Mouse (Mus musculus): Measurements from ENCODE around the gene Blvrb. TPM values are rescaled to one million over a fixed set of nuclear protein-coding genes. Genes with fewer than 3 reads are reported as not detected.

Blvrb gene
- polyA plus RNA-seq, 1 experiment from 2014 or later = 58.8 TPM

DNA sequence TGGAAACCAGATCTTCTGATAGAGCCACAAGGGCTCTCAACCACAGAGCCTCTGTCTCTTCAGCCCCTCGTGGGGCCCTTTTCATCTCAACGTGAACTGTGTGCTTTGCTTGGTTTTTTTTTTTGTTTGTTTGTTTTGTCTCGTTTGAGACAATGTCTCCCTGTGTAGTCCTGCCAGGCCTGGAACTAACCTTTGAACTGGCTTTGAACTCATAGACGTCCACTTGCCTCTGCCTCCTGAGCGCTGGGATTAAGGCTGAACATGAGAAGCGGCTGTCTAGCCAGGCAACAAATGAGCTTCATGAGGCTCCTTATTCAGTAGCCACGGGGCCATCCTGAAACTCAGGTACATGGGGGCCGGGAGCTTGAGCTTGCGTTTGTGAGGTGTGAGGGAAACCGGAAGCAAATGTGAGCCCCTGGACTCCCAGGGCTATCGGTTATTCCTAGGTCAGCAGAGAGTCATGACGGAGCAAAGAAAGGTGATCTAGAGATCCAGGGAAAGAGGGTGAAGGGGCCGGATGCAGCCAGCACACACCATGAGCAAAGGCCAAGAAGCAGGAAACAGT, 4.5 kb downstream of the Blvrb start:
- Histone ChIP-seq H3K4me3 (no peak overlapping the region), H3K4me1 (peaks cover 8% of the 10 kb centered on the region), H3K9me3 (no peaks in the 10 kb centered on the region), H3K27me3 (no peaks in the 10 kb centered on the region), H3K4me2 (no peak overlapping the region), H3K27ac (no peak overlapping the region), H3K36me3 (no peaks in the 10 kb centered on the region), H3K9ac (no peak overlapping the region)
- no peak for ATAC-seq (ENCODE audit: borderline replicate concordance, extremely low read depth, low FRiP score, low TSS enrichment)
- WGBS = 49% methylated on average over 13 of the region's 13 CpGs

DNA sequence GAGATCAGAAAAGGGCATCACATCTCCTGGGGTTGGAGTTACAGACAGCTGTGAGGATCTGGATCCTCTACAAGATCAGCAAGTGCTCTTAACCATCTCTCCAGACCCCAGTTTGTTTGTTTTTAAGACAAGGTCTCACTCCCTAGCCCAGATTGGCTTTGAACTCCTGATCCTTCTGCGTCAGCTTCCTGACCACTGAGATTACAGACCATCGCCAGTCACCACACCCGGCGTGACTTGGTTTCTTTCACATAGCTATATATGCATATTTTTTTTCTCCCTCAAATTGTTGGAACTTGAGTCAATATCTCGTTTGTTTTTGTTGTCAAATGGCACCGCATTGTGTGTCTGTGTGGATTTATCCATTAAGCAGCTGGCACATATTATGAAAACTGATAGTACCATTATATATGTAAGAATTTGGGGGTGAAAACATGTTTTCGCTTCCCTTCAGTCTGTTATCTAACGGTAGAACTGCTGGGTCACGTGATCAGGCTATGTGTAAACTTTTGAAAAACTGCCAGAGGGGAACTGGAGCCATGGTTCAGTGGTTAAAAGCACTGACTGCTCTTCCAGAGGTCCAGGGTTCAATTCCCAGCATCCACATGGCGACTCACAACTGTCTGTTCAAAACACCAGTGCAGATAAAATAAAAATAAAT, 6.8 kb downstream of the Blvrb start:
- WGBS = 50% methylated on average over 10 of the region's 10 CpGs
- no peaks in the 10 kb centered on the region for H3K4me1 ChIP-seq
- no peaks in the 10 kb centered on the region for H3K27me3 ChIP-seq
- H3K9ac ChIP-seq = no peak overlapping the region
- H3K9me3 ChIP-seq = no peaks in the 10 kb centered on the region
- ATAC-seq (ENCODE audit: borderline replicate concordance, extremely low read depth, low FRiP score, low TSS enrichment) = no peak
- H3K4me3 ChIP-seq = no peak overlapping the region
- H3K27ac ChIP-seq = no peak overlapping the region
- no peak overlapping the region for H3K4me2 ChIP-seq
- no peaks in the 10 kb centered on the region for H3K36me3 ChIP-seq

DNA sequence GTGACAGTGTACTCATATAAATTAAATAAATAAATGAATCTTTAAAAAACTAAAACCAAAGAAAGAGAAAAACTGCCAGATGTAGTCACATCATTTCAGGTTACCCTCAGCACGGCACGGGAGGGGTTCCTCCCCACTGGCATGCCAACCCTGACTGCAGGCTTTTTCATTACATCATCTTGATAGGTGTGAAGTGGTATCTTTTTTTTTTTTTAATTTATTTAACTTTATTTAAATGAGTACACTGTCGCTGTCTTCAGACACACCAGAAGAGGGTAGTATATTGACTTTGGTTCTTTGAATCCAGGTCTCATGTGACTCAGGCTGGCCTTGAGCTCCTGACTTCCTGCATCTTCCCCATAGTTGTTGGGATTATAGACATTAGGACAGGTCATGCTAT, 7.5 kb downstream of the Blvrb start:
- H3K27me3 ChIP-seq = no peaks in the 10 kb centered on the region
- H3K36me3 ChIP-seq = no peaks in the 10 kb centered on the region
- no peak overlapping the region for H3K27ac ChIP-seq
- no peaks in the 10 kb centered on the region for H3K9me3 ChIP-seq
- no peak for ATAC-seq (ENCODE audit: borderline replicate concordance, extremely low read depth, low FRiP score, low TSS enrichment)
- no peaks in the 10 kb centered on the region for H3K4me1 ChIP-seq
- H3K4me3 ChIP-seq = no peak overlapping the region
- no peak overlapping the region for H3K4me2 ChIP-seq
- 83% methylated on average over 3 of the region's 3 CpGs for WGBS
- no peak overlapping the region for H3K9ac ChIP-seq

DNA sequence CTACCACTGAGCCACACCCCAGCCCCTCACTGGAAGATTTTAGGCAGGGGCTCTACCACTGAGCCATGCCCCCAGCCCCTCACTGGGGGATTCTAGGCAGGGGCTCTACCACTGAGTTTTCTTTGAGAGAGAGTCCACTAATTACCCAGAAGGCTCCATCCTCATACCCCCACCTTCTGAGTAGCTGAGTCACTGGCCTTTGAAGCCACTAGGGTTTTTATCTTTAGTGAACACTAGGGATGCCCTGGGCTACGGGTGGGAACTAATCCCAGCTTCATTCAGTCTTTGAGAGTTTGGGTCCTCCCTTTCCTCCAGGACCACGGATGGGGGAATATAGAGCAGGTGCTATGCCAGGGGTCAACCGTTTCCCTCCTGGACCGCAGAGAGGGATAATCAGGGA, 10.8 kb downstream of the Blvrb start:
- H3K36me3 ChIP-seq = no peaks in the 10 kb centered on the region
- ATAC-seq (ENCODE audit: borderline replicate concordance, extremely low read depth, low FRiP score, low TSS enrichment) = no peak

DNA sequence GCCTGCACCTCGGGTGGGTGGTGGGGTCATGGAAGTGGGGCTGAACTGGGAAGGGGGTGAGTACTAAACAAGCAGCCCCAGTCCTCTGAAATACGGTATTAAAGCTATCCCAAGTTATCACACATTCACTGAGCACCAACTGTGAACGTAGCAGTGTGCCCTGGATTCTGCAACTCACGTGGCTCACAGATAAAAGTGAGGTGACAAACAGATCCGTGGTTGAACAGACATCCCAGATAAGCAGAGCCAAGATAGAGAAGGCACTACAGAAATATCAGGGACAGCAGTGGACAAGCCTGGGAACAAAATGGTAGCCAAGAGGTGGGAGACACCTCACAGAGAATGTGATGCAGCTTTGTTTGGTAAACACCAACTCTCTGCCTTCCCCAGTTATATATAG, 11.9 kb downstream of the Blvrb start:
- WGBS = 81% methylated on average over 5 of the region's 5 CpGs
- no peaks in the 10 kb centered on the region for H3K27me3 ChIP-seq
- no peak overlapping the region for H3K27ac ChIP-seq
- H3K36me3 ChIP-seq = no peaks in the 10 kb centered on the region
- no peak overlapping the region for H3K4me2 ChIP-seq
- no peak for ATAC-seq (ENCODE audit: borderline replicate concordance, extremely low read depth, low FRiP score, low TSS enrichment)
- no peak overlapping the region for H3K4me3 ChIP-seq
- no peak overlapping the region for H3K9ac ChIP-seq
- no peaks in the 10 kb centered on the region for H3K9me3 ChIP-seq
- H3K4me1 ChIP-seq = no peaks in the 10 kb centered on the region

More for the DNA sequence above, 10.8 kb downstream of the Blvrb start:
- Histone ChIP-seq H3K4me2 (no peak overlapping the region), H3K9me3 (no peaks in the 10 kb centered on the region), H3K4me1 (no peaks in the 10 kb centered on the region), H3K27me3 (no peaks in the 10 kb centered on the region), H3K9ac (no peak overlapping the region), H3K27ac (no peak overlapping the region), H3K4me3 (no peak overlapping the region)
- 85% methylated on average over 4 of the region's 4 CpGs for WGBS

DNA sequence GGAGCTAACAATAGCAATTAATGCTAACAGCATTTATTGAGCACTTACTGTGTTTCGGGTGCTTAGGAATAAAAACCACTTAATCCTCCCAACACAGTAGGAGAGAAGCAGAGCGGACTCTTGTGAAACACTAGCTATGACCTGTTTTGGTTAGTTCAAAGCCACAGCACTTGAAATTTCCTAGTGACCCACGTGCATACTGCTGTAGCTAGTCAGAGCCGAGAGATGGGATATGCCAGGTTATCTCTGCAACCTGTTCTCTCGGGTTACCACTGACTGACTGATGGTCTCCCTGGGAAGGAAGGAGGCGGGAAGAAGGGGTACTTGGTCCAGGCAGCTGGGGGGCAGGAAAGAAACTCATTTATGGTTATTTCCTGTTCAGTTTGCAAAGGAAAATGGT, 12.7 kb downstream of the Blvrb start:
- Histone ChIP-seq H3K4me3 (no peak overlapping the region), H3K27ac (no peak overlapping the region), H3K4me1 (no peaks in the 10 kb centered on the region), H3K9me3 (no peaks in the 10 kb centered on the region), H3K36me3 (no peaks in the 10 kb centered on the region), H3K9ac (no peak overlapping the region), H3K4me2 (no peak overlapping the region), H3K27me3 (no peaks in the 10 kb centered on the region)
- no peak for ATAC-seq (ENCODE audit: borderline replicate concordance, extremely low read depth, low FRiP score, low TSS enrichment)
- WGBS = 68% methylated on average over 6 of the region's 6 CpGs

DNA sequence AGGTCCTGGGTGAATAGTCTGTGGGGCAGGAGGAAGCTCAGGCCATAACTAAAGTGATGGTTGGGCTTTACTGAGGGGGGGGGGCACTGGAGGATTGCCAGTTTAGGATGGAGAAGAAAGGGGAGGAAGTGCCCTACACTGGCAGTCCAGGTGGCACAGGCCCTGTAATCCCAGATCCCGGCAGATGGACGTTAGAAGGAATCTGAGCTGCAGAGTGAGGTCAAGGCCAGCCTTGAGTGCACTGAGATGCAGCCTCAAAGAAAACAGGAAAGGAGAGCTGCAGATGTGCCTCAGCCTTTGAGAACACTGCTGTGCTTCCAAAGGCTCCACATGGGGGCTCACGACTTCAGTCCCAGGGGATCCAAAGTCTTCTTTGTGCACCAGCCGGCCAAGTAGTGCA, 19.9 kb downstream of the Blvrb start:
- H3K27me3 ChIP-seq = no peaks in the 10 kb centered on the region
- H3K4me3 ChIP-seq = no peak overlapping the region
- no peaks in the 10 kb centered on the region for H3K36me3 ChIP-seq
- no peak; the same call in 1 of the 2 replicates for ATAC-seq (ENCODE audit: borderline replicate concordance, extremely low read depth, low FRiP score, low TSS enrichment)
- H3K9ac ChIP-seq = no peak overlapping the region
- no peaks in the 10 kb centered on the region for H3K9me3 ChIP-seq
- no peak overlapping the region for H3K27ac ChIP-seq
- H3K4me2 ChIP-seq = no peak overlapping the region
- H3K4me1 ChIP-seq = peaks cover 8% of the 10 kb centered on the region; the same call in 1 of the 2 replicates
- WGBS = 29% methylated on average over 4 of the region's 4 CpGs

DNA sequence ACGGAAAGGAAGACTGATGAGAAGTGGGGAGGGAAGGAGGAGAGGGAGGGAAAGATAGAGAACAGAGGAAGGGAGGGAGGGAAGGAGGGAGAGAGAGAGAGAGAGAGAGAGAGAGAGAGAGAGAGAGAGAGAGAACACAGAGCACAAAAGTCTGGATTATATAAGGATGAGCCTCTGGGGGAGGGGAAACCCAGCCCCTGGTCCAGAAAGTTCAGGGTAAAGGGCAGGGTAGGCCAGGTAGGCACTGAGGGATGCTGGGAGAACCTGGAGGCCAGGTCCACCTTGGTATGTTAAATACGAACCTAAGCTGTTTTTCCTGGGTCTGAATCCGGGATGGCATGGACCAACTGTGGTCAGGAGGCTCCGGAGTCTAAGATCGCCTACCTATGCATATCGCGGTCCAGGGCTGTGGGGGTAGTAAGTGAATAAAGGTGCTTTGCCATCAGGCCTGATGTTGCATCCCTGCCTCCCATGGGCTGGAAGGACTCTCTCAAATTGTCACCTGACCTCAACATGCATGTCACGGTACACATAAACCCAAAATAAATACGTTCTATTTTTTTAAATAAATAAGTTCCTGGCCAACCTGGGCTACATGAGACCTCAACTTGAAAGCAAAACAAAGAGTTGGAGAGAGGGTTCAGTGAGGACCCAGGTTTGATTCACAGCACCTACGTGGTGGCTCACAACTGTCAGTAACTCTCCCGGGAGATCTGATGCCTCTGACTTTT, 23.8 kb downstream of the Blvrb start:
- WGBS = 89% methylated on average over 11 of the region's 11 CpGs
- no peak overlapping the region for H3K4me2 ChIP-seq

DNA sequence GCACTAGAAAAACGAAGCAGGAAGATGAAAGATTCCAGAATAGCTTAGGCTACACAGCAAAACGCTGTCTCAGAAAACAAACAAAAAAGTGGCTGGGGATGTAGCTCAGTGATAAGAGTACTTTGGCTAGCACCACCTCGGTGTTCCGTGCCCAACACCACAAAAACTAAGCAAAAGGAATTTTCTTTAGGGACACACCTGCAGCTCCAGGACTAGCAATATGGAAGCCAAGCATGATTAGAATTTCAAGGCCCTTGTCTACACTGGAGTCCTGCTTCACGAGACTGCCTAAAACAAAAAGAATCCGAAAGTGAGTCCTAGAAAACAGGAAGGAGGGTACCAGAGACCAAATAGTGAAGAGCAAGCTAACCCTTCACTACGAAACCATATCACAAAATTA, 24.8 kb downstream of the Blvrb start:
- 7% methylated on average over 7 of the region's 7 CpGs for WGBS
- Histone ChIP-seq H3K9ac (peak overlapping the region; percentile 24; the same call in 1 of the 2 replicates), H3K4me2 (peak overlapping the region; percentile 69), H3K4me3 (peak overlapping the region; percentile 84), H3K27me3 (no peaks in the 10 kb centered on the region), H3K27ac (peak overlapping the region; percentile 73), H3K4me1 (peaks cover 15% of the 10 kb centered on the region), H3K36me3 (peaks cover 11% of the 10 kb centered on the region), H3K9me3 (no peaks in the 10 kb centered on the region)
- ATAC-seq (ENCODE audit: borderline replicate concordance, extremely low read depth, low FRiP score, low TSS enrichment) = no peak

More for the DNA sequence above, 23.8 kb downstream of the Blvrb start:
- no peaks in the 10 kb centered on the region for H3K27me3 ChIP-seq
- H3K4me3 ChIP-seq = no peak overlapping the region
- peaks cover 17% of the 10 kb centered on the region for H3K4me1 ChIP-seq
- no peaks in the 10 kb centered on the region for H3K9me3 ChIP-seq
- peaks cover 5% of the 10 kb centered on the region for H3K36me3 ChIP-seq
- H3K27ac ChIP-seq = no peak overlapping the region
- no peak for ATAC-seq (ENCODE audit: borderline replicate concordance, extremely low read depth, low FRiP score, low TSS enrichment)
- H3K9ac ChIP-seq = no peak overlapping the region

DNA sequence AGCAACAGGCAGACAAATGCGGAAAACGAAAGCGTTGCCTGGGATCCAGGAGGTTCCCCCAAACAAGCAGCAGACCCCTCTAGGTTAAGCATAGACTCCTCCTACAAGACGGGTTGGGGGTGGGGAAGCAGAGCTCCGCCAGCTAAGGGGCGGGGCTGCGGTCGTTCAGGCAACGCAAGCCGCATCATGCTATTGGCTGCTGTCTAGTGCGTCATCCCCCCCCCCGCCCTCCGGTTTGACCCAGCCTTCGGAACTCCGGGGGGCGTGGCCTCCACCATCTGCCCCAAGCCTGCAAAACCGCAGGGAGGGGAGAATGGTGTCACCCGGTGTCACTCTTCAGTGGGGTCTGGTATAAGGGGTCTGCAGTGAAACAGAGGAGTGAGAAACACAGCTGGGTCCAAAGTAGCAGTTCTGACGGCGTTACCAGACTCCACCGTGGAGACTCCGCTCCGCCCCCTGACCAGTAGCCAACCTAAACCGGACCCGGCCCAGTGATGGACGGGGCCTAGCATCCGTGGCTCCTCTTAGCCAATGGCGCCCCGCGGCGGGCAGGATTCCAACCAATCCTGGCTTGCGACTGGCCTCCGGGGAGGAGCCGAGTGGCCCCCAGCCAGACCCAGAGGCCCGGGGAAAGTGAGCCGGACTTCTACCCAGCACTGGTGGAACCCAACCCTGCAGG, 25.5 kb downstream of the Blvrb start, which contains the start of gene Sertad3:
Sertad3 (plus strand) TSS at position 613 of the 679 bp plus-strand sequence.
- Histone ChIP-seq H3K4me2 (peak within 1 kb of the TSS; percentile 69), H3K4me1 (peaks cover 13% of the 10 kb centered on the region), H3K9me3 (no peaks in the 10 kb centered on the region), H3K27ac (peak within 1 kb of the TSS; percentile 96), H3K4me3 (peak within 1 kb of the TSS; percentile 84), H3K27me3 (no peaks in the 10 kb centered on the region), H3K36me3 (peaks cover 11% of the 10 kb centered on the region), H3K9ac (peak within 1 kb of the TSS; percentile 71)
- ATAC-seq (ENCODE audit: borderline replicate concordance, extremely low read depth, low FRiP score, low TSS enrichment) = peak; percentile 92
- 0% methylated on average over 36 of the region's 36 CpGs for WGBS

DNA sequence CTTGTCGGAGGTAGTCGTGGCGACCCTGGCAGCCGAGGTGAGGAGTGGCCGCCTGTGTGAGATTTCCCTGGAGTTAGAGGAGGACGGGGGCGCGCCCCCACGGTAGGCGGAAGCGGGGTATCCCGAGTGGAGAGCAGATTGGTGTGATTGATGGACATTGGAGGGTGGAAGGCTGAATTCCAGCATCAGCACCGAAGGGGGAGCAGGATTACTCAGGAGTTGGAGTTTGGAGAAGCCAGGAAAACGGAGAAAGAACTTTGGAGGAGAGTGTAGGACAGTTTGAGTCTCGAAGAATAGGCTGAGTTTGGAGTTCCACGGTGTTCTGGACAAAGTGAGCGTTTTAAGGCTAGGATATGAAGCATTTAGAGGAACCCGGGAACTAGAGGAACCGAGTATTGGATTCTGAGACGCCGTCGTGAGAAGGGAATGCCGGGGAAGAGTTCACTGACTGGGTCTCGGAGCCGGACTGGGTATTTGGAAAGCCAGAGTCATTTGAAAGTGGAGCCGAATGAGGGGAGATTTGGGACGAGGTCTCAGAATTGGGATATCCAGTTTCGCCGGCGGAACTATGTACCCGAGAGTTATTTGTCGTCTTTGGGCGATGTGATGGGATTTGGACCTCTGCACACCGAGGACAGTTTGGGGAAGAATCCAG, 26.2 kb downstream of the Blvrb start:
- peaks cover 13% of the 10 kb centered on the region for H3K4me1 ChIP-seq
- peak overlapping the region; percentile 71 for H3K9ac ChIP-seq
- no peak for ATAC-seq (ENCODE audit: borderline replicate concordance, extremely low read depth, low FRiP score, low TSS enrichment)
- no peaks in the 10 kb centered on the region for H3K9me3 ChIP-seq
- H3K4me2 ChIP-seq = peak overlapping the region; percentile 69
- WGBS = under 1% methylated on average over 34 of the region's 34 CpGs
- no peaks in the 10 kb centered on the region for H3K27me3 ChIP-seq
- peak overlapping the region; percentile 84 for H3K4me3 ChIP-seq
- peak overlapping the region; percentile 96 for H3K27ac ChIP-seq
- H3K36me3 ChIP-seq = peaks cover 11% of the 10 kb centered on the region
